Mouse (Mus musculus) lung, embryonic 14.5 days (tissue): Measurements from ENCODE around the gene Myt1l. TPM values are rescaled to one million over a fixed set of nuclear protein-coding genes. Genes with fewer than 3 reads are reported as not detected.

ENCODE experiments used
- ATAC-seq: fragments of 200-750 bp; cut with Nextera tagmentation; 2 replicates; pipeline ENCODE4 v1.8.0; 2017; ENCODE audit warnings: mild to moderate bottlenecking, moderate TSS enrichment, moderate library complexity; ENCODE audit not compliant: insufficient read depth
- DNase-seq: peaks from one replicate; pipeline ENCODE4 v3.0.0-alpha.2; 2015
- H3K27ac ChIP-seq: fragments of 300-500 bp; sonication (generic); 2 replicates; pipeline ENCODE4 v1.5.1; 2014; ENCODE audit warnings: low read depth, mild to moderate bottlenecking, moderate library complexity
- H3K27me3 ChIP-seq: fragments of 300-500 bp; sonication (generic); 2 replicates; pipeline ENCODE4 v1.6.1; 2014; ENCODE audit warnings: low read length, control low read depth; ENCODE audit not compliant: insufficient read depth
- H3K36me3 ChIP-seq: fragments of 300-500 bp; sonication (generic); 2 replicates; pipeline ENCODE4 v1.6.1; 2014; ENCODE audit warnings: control low read depth; ENCODE audit not compliant: insufficient read depth
- H3K4me1 ChIP-seq: fragments of 300-500 bp; sonication (generic); 2 replicates; pipeline ENCODE4 v1.6.1; 2014; ENCODE audit warnings: antibody characterized with exemption, control low read depth; ENCODE audit not compliant: insufficient read depth
- H3K4me2 ChIP-seq: fragments of 300-500 bp; sonication (generic); 2 replicates; pipeline ENCODE4 v1.6.1; 2014; ENCODE audit warnings: mild to moderate bottlenecking
- H3K4me3 ChIP-seq: fragments of 300-500 bp; sonication (generic); 2 replicates; pipeline ENCODE4 v1.5.1; 2014; ENCODE audit warnings: low read depth, low read length
- H3K9ac ChIP-seq: fragments of 300-500 bp; sonication (generic); 2 replicates; pipeline ENCODE4 v1.6.1; 2014
- H3K9me3 ChIP-seq: fragments of 300-500 bp; sonication (generic); 2 replicates; pipeline ENCODE4 v1.6.1; 2016; ENCODE audit warnings: low read depth, low read length, control low read depth
- CTCF ChIP-seq: IDR thresholded peaks from 2 replicates; pipeline ENCODE4 v1.5.1; 2016; ENCODE audit warnings: antibody characterized with exemption, low read depth
- WGBS: fragments of 180-500 bp; shearing (Covaris S2); extraction: QIAGEN DNeasy Blood & Tissue Kit; methylation state at CpG from one replicate; pipeline ENCODE4 v1.1.7; 2014; 5-methylcytosine and 5-hydroxymethylcytosine counted together
- polyA plus RNA-seq: library from polyadenylated mRNA; unstranded; fragments of >200 nt; fragmentation: Nextera tagmentation; extraction: Ambion mirVana; gene quantifications from 2 replicates; pipeline ENCODE4 v1.2.1, GENCODE M21; 2014

Gene Myt1l
- polyA plus RNA-seq, 1 experiment from 2014 or later: not detected

DNA sequence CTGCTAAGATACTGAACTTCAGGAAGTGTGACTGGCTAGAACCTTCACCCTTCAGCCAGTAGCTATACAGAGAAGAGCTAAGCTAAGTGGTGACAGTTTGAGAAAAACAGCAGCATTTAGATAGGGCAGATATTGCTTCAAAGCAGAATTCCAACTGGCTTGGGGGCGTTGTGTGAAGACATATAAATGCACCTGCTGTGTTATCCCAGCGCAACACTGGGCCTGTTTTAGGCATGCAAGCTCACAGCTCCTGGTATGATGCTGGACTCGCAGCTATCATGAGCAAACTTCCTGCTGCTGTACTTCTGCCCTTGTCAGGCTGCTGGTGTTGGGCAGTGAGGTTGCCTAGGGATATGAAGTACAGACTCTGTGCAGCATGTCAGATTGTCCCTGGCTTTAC lies 180.0 kb downstream of the Myt1l start:
- no peaks in the 10 kb centered on the region for H3K27me3 ChIP-seq
- DNase-seq (no peak), ATAC-seq (no peak)
- H3K4me3 ChIP-seq: no peak overlapping the region
- 74% methylated on average over 3 of the region's 3 CpGs for WGBS
- no peak overlapping the region for H3K27ac ChIP-seq
- H3K4me2 ChIP-seq: no peak overlapping the region
- peaks cover 1% of the 10 kb centered on the region; the same call in 1 of the 2 replicates for H3K4me1 ChIP-seq
- no peak for TF ChIP-seq CTCF
- no peaks in the 10 kb centered on the region for H3K9me3 ChIP-seq
- no peaks in the 10 kb centered on the region for H3K36me3 ChIP-seq
- no peak overlapping the region for H3K9ac ChIP-seq

DNA sequence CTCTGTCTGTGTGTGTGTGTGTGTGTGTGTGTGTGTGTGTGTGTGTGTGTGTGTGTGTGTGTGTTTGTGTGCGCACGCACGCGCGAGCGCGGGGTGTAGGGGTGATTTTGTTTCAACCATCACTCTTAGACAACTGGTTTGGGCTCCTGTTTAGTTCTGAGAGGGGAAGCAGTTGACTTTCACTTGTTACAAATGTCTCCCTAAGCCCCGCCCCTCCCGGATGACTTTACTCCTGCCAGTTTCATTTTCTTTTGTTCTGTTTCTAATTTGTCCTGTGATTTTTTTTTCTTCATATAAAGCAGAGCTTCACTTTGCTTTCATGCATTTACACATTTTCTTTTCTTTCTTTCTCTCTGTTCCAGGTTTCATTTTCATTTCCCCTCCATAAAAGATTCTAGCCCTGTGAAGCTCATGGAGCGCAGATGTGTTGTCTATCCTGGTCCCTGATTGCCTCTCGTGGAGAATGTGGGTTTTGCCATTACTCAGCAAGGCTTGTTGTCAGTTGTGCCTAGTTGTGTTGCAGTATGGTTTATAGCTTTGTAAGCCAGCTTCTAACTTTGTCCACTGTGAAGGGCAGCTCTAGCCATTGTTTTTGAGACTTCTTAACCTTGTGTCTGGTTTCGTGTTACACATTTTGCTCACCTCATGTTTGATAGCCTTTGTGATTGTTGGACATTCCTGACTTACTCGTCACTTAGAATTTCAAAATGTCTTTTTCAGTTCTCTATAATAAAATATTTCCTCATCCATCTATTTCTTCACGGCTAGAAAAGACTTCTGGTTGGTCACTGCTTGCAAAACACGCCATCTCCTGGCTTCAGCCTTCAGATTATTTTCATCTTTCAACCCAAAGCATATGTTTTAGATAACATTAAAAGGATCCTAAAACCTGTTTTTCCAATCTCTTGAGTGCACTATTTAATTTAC lies 184.9 kb downstream of the Myt1l start:
- H3K4me3 ChIP-seq: no peak overlapping the region
- no peak overlapping the region for H3K4me2 ChIP-seq
- no peaks in the 10 kb centered on the region for H3K9me3 ChIP-seq
- no peak overlapping the region for H3K9ac ChIP-seq
- H3K36me3 ChIP-seq: no peaks in the 10 kb centered on the region
- no peak for TF ChIP-seq CTCF
- DNase-seq (no peak), ATAC-seq (no peak)
- no peak overlapping the region for H3K27ac ChIP-seq
- no peaks in the 10 kb centered on the region for H3K27me3 ChIP-seq
- WGBS: 70% methylated on average over 15 of the region's 15 CpGs
- peaks cover 3% of the 10 kb centered on the region; the same call in 1 of the 2 replicates for H3K4me1 ChIP-seq

DNA sequence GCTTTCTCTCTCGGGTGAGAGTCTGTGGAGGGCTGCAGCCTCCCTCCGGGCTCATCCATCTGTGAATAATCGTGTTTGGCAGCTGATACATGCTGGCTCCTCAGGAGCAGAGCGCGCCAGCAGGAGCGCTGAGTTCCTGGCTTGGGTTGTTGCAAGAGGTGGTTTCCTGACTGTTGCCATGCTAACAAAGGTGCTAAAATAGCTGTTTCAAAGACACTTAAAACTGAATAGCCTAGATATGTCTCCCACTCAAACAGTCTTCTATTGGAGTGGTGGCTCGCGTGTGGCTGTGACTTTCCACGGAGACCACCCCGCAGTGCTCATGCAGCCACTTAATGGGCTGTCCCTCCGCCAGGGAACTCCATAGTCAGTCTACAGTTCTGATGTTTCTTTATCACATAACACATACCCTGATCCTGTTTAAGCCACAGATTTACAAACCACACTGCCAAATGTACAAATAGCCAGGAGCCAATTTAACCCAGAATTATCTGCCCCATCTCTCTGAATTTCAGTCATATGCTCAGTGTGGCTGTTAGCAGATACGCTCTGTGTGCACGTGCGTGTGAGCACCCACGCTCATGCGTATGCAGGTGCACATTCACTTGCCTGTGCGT lies 195.6 kb downstream of the Myt1l start:
- 85% methylated on average over 17 of the region's 17 CpGs for WGBS
- Histone ChIP-seq H3K36me3 (no peaks in the 10 kb centered on the region), H3K4me3 (no peak overlapping the region), H3K9ac (no peak overlapping the region), H3K4me2 (no peak overlapping the region), H3K27me3 (no peaks in the 10 kb centered on the region), H3K4me1 (no peaks in the 10 kb centered on the region), H3K9me3 (no peaks in the 10 kb centered on the region), H3K27ac (no peak overlapping the region)
- DNase-seq (no peak), ATAC-seq (no peak)
- TF ChIP-seq CTCF: no peak

GRCm38 (mm10) chr12:29728294-29728693 lies 200.1 kb downstream of the Myt1l start:
- Histone ChIP-seq H3K9me3 (no peaks in the 10 kb centered on the region), H3K4me2 (no peak overlapping the region), H3K9ac (no peak overlapping the region), H3K4me1 (no peaks in the 10 kb centered on the region), H3K27me3 (no peaks in the 10 kb centered on the region), H3K4me3 (no peak overlapping the region), H3K36me3 (no peaks in the 10 kb centered on the region), H3K27ac (no peak overlapping the region)
- TF ChIP-seq CTCF: no peak
- no peak for DNase-seq
- 75% methylated on average over 2 of the region's 2 CpGs for WGBS
- ATAC-seq: no peak

- Histone ChIP-seq H3K4me3 (no peak overlapping the region), H3K9me3 (no peaks in the 10 kb centered on the region), H3K9ac (no peak overlapping the region), H3K4me2 (no peak overlapping the region), H3K27me3 (no peaks in the 10 kb centered on the region), H3K4me1 (no peaks in the 10 kb centered on the region), H3K27ac (no peak overlapping the region), H3K36me3 (no peaks in the 10 kb centered on the region)
- DNase-seq: no peak
- WGBS: 73% methylated on average over 8 of the region's 8 CpGs
- ATAC-seq: no peak
- no peak for TF ChIP-seq CTCF
These were observed 212.3 kb downstream of the Myt1l start for GRCm38 (mm10) chr12:29740346-29741025.

GRCm38 (mm10) chr12:29741181-29741580 lies 213.0 kb downstream of the Myt1l start:
- Histone ChIP-seq H3K27me3 (no peaks in the 10 kb centered on the region), H3K4me1 (no peaks in the 10 kb centered on the region), H3K9ac (no peak overlapping the region), H3K4me3 (no peak overlapping the region), H3K27ac (no peak overlapping the region), H3K4me2 (no peak overlapping the region), H3K36me3 (no peaks in the 10 kb centered on the region), H3K9me3 (no peaks in the 10 kb centered on the region)
- DNase-seq (no peak), ATAC-seq (no peak)
- no peak for TF ChIP-seq CTCF
- WGBS: 66% methylated on average over 6 of the region's 6 CpGs

- 72% methylated on average over 4 of the region's 4 CpGs for WGBS
- H3K9me3 ChIP-seq: no peaks in the 10 kb centered on the region
- H3K27me3 ChIP-seq: no peaks in the 10 kb centered on the region
- ATAC-seq: no peak
- H3K9ac ChIP-seq: no peak overlapping the region
- DNase-seq: no peak
- no peaks in the 10 kb centered on the region for H3K4me1 ChIP-seq
- no peak for TF ChIP-seq CTCF
- no peak overlapping the region for H3K27ac ChIP-seq
- H3K4me3 ChIP-seq: no peak overlapping the region
- H3K36me3 ChIP-seq: no peaks in the 10 kb centered on the region
- no peak overlapping the region for H3K4me2 ChIP-seq
These were observed 222.5 kb downstream of the Myt1l start for GRCm38 (mm10) chr12:29750604-29751128.
